Mouse (Mus musculus): ENCODE measurements around the gene Itih2. TPM values are rescaled to one million over a fixed set of nuclear protein-coding genes. Genes with fewer than 3 reads are reported as not detected.
A peak's percentile ranks its signal among the peaks of the same experiment; 100 is the strongest.

Gene Itih2
- total and polyA plus RNA-seq, 3 experiments: 0.21 to 0.84 (median 0.80) TPM

DNA sequence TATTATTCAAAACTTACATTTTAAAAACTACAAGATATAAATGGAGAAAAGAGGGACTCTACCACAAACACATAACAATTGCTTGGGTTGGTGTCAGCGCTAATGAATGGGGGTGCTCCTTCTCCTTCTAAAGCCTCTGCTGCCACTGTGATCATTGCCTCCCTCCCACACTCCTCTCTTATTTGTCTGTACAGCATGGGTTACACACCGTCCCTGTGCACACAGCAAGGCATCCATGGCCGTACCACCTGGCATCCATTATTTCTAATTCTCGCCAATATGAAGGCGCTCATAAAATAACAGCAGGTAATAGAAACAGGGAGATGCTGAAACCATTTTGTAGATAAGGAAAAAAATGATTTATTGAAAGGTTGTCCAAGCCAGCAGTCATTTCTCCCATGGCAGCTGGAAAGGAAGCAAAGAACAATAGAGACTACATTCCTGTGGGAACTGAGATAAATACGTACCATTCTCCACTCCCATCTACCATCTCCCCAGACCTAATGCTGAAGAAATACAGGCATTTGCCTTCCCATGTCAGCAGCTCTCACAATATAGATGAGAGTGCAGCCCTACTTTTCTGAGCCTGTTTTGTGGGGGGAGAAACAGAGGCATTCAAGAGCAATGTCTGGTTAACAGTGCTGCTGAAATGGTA lies 22.5 kb downstream of the Itih2 start:
- 49% methylated on average over 6 of the region's 6 CpGs for WGBS
- DNase-seq: no peak
- intact Hi-C loops (cut with DNase I): no loop called here
- Histone ChIP-seq H3K4me3 (no peak overlapping the region), H3K4me1 (ENCODE audit: control insufficient read depth, insufficient read depth, low read length) (no peaks in the 10 kb centered on the region; the same call in 1 of the 2 replicates), H3K27me3 (ENCODE audit: control insufficient read depth, insufficient read depth, low read length) (no peaks in the 10 kb centered on the region), H3K36me3 (ENCODE audit: control insufficient read depth, insufficient read depth, low read length) (no peaks in the 10 kb centered on the region), H3K79me2 (replicated peaks; ENCODE audit: control insufficient read depth, insufficient read depth, low read length) (no peaks in the 10 kb centered on the region), H3K27ac (no peak overlapping the region), H3K9ac (ENCODE audit: low read depth, low read length) (no peak overlapping the region)
- TF ChIP-seq EP300 (IDR thresholded peaks at IDR 0.05; ENCODE audit: insufficient read depth, low read depth, low read length) (no peak), POLR2A (IDR thresholded peaks at IDR 0.05; ENCODE audit: insufficient read depth, low read depth, low read length) (no peak), CTCF (IDR thresholded peaks at IDR 0.05) (no peak)

DNA sequence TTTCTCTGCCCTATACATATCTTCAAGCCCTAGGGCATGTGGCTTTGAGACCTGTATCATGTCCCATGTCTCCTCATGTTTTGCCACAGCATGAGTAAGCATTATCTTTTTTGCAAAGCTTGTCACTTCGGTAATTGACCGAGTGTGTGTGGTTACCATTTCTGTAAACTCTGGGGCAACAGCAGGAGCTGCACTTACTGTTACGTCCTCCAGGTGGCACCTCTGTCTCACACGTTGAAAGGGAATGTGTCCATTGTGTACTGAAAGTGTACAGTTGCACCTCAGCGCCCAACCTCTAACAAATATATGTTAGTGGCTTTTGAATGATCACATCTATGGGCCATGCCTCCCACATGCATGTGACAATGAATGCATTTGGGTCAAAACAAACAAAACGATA lies 30.0 kb downstream of the Itih2 start:
- peak; percentile 27 to 51 for DNase-seq
- H3K4me1 ChIP-seq (ENCODE audit: control insufficient read depth, insufficient read depth, low read length): no peaks in the 10 kb centered on the region
- H3K4me3 ChIP-seq: no peak overlapping the region
- H3K27me3 ChIP-seq (ENCODE audit: control insufficient read depth, insufficient read depth, low read length): no peaks in the 10 kb centered on the region
- TF ChIP-seq CTCF (IDR thresholded peaks at IDR 0.05) (peak; percentile 86), POLR2A (IDR thresholded peaks at IDR 0.05; ENCODE audit: insufficient read depth, low read depth, low read length) (no peak), EP300 (IDR thresholded peaks at IDR 0.05; ENCODE audit: insufficient read depth, low read depth, low read length) (0 out of 2 replicates have a peak, but pooled peaks have one; percentile 42)
- H3K9ac ChIP-seq (ENCODE audit: low read depth, low read length): no peak overlapping the region
- no peaks in the 10 kb centered on the region for H3K79me2 ChIP-seq (replicated peaks; ENCODE audit: control insufficient read depth, insufficient read depth, low read length)
- intact Hi-C loops (cut with DNase I): loop anchor here (1.0 to 2.0 kb wide), 2 partner anchors 42 to 187 kb away; no protein-coding TSS in a partner anchor
- no peaks in the 10 kb centered on the region for H3K36me3 ChIP-seq (ENCODE audit: control insufficient read depth, insufficient read depth, low read length)
- H3K27ac ChIP-seq: no peak overlapping the region
- 32% methylated on average over 6 of the region's 6 CpGs for WGBS

DNA sequence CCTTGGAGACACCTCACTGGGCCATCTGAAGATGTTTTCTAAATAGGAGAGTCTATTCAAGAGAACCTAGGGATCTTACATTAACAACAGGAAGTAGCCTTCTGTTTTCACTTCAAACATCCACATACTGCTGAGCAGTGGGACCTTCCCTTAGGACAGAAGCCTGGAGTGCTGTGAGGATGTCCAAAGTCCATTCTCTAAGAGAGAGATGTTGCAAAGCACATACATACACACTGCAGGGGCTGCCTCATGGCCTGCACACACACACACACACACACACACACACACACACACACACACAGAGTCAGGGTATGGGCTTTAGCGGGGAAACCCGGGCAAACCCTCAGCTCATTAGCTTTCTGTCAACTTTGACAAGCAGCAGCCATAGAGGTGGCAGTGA lies 30.7 kb downstream of the Itih2 start:
- intact Hi-C loops (cut with DNase I): loop anchor here (2.0 kb wide), 1 partner anchor 42 kb away; no protein-coding TSS in a partner anchor
- H3K4me3 ChIP-seq: no peak overlapping the region
- no peak for DNase-seq
- no peaks in the 10 kb centered on the region for H3K27me3 ChIP-seq (ENCODE audit: control insufficient read depth, insufficient read depth, low read length)
- 85% methylated on average over 2 of the region's 2 CpGs for WGBS
- H3K4me1 ChIP-seq (ENCODE audit: control insufficient read depth, insufficient read depth, low read length): no peaks in the 10 kb centered on the region
- TF ChIP-seq POLR2A (IDR thresholded peaks at IDR 0.05; ENCODE audit: insufficient read depth, low read depth, low read length): no peak
- TF ChIP-seq EP300 (IDR thresholded peaks at IDR 0.05; ENCODE audit: insufficient read depth, low read depth, low read length): no peak
- H3K9ac ChIP-seq (ENCODE audit: low read depth, low read length): no peak overlapping the region
- no peak overlapping the region for H3K27ac ChIP-seq
- no peaks in the 10 kb centered on the region for H3K36me3 ChIP-seq (ENCODE audit: control insufficient read depth, insufficient read depth, low read length)
- no peaks in the 10 kb centered on the region for H3K79me2 ChIP-seq (replicated peaks; ENCODE audit: control insufficient read depth, insufficient read depth, low read length)

DNA sequence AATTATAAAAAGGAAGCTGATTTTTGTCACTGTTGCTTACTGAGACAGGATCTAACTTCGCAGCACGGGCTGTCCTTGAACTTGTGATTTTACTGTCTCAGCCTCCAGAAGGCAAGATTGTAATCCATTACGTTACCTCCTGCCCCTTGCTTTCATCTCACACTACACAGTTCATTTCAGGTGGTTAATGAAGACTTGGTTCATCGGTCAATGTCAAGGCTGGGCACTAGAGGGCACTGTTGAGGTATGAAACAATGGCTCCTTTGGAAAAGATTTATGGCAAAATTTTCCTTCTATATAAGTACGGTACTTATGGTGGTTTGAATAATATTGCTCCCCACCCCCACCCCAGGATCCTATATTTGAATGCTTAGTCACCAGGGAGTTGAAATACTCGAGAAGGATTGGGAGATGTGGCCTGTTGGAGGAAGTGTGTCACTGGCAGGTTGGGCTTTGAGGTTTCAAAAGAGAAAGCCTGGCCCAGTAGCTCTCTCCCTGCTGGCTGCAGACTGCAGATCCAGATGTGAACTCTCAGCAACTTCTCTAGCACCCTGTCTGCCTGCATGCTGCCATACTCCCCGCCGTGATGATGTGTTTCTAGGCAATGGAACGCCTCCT lies 32.5 kb downstream of the Itih2 start:
- TF ChIP-seq POLR2A (IDR thresholded peaks at IDR 0.05; ENCODE audit: insufficient read depth, low read depth, low read length): no peak
- peak; percentile 83 for TF ChIP-seq CTCF (IDR thresholded peaks at IDR 0.05)
- TF ChIP-seq EP300 (IDR thresholded peaks at IDR 0.05; ENCODE audit: insufficient read depth, low read depth, low read length): no peak
- intact Hi-C loops (cut with DNase I): no loop called here
- H3K36me3 ChIP-seq (ENCODE audit: control insufficient read depth, insufficient read depth, low read length): no peaks in the 10 kb centered on the region
- no peak overlapping the region for H3K27ac ChIP-seq
- peak in 1 of 2 experiments; percentile 50 for DNase-seq
- 29% methylated on average over 9 of the region's 9 CpGs for WGBS
- H3K9ac ChIP-seq (ENCODE audit: low read depth, low read length): no peak overlapping the region
- H3K79me2 ChIP-seq (replicated peaks; ENCODE audit: control insufficient read depth, insufficient read depth, low read length): no peaks in the 10 kb centered on the region
- no peak overlapping the region for H3K4me3 ChIP-seq
- no peaks in the 10 kb centered on the region for H3K27me3 ChIP-seq (ENCODE audit: control insufficient read depth, insufficient read depth, low read length)
- H3K4me1 ChIP-seq (ENCODE audit: control insufficient read depth, insufficient read depth, low read length): no peaks in the 10 kb centered on the region

DNA sequence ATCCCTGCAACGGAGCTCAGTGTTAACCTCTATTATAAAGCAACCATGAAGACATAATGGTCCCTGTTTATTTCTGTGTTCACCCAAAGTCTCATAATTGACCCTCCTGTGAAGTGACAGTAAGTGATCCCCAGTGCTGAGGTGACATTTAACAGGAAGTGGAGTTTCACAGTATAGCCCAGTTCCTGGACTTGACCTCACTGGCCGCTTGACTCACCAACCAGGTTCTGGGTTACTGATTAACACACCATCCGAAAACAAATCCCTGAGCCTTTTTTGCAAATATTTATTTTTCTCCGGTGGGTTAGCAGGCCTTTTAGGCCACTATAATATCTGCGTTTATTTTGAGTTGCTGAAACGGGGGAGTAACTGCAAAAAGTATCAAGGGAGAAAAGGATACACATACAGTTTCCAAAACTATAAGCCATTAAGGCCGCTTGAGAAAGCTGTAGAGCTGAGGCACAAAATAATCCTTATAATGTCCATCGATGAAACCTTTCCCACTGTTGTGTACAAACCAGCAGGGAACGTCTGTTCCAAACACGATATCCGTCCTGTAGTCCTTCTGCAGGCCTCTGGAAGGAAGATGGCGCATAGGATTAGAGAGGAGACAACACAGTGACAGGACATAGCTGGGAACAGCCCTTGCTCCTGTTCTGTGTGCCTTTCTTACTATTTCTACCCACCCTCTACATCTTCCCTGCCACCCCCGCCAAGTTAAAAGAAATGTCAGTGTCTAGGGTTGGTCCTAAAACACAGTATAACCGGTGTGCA lies 36.7 kb downstream of the Itih2 start:
- Histone ChIP-seq H3K79me2 (replicated peaks; ENCODE audit: control insufficient read depth, insufficient read depth, low read length) (no peaks in the 10 kb centered on the region), H3K36me3 (ENCODE audit: control insufficient read depth, insufficient read depth, low read length) (peaks cover 4% of the 10 kb centered on the region), H3K4me3 (no peak overlapping the region), H3K9ac (ENCODE audit: low read depth, low read length) (no peak overlapping the region), H3K27me3 (ENCODE audit: control insufficient read depth, insufficient read depth, low read length) (no peaks in the 10 kb centered on the region), H3K27ac (no peak overlapping the region), H3K4me1 (ENCODE audit: control insufficient read depth, insufficient read depth, low read length) (no peaks in the 10 kb centered on the region)
- DNase-seq: no peak
- intact Hi-C loops (cut with DNase I): no loop called here
- 89% methylated on average over 14 of the region's 14 CpGs for WGBS
- TF ChIP-seq CTCF (IDR thresholded peaks at IDR 0.05) (no peak), POLR2A (IDR thresholded peaks at IDR 0.05; ENCODE audit: insufficient read depth, low read depth, low read length) (no peak), EP300 (IDR thresholded peaks at IDR 0.05; ENCODE audit: insufficient read depth, low read depth, low read length) (no peak)

All from heart, adult 2 months (tissue).